Mouse (Mus musculus) spleen, adult 2 months (tissue): ENCODE measurements around the gene Csrp1. TPM values are rescaled to one million over a fixed set of nuclear protein-coding genes. Genes with fewer than 3 reads are reported as not detected.

Experiments
- DNase-seq, 2 experiments: peaks; one replicate each; pipeline versions ENCODE4 v3.0.0 to v3.0.0-alpha.2; 2012 to 2021; ENCODE audit warnings: low spot score in 2 of 2, low read depth in 1 of 2
- H3K27ac ChIP-seq: fragments of 200-500 bp; 2 replicates; pipeline ENCODE4 v1.5.1; 2012; ENCODE audit warnings: low read length, inconsistent platforms; ENCODE audit not compliant: insufficient read depth
- H3K27me3 ChIP-seq: fragments of 200-500 bp; 2 replicates; pipeline ENCODE4 v1.6.1; 2012; ENCODE audit warnings: mild to moderate bottlenecking, moderate library complexity, low read length, inconsistent platforms; ENCODE audit not compliant: control insufficient read depth, insufficient read depth
- H3K36me3 ChIP-seq: fragments of 200-500 bp; 2 replicates; pipeline ENCODE4 v1.6.1; 2012; ENCODE audit warnings: mild to moderate bottlenecking, low read length, inconsistent platforms; ENCODE audit not compliant: control insufficient read depth, insufficient read depth
- H3K4me1 ChIP-seq: fragments of 200-500 bp; 2 replicates; pipeline ENCODE4 v1.6.1; 2011; ENCODE audit warnings: inconsistent platforms; ENCODE audit not compliant: control insufficient read depth, insufficient read depth, insufficient read length
- H3K4me3 ChIP-seq: fragments of 200-500 bp; 2 replicates; pipeline ENCODE4 v1.5.1; 2011; ENCODE audit warnings: mild to moderate bottlenecking, inconsistent platforms; ENCODE audit not compliant: insufficient read depth, insufficient read length; ENCODE audit errors: extremely low read depth
- CTCF ChIP-seq: fragments of 200-500 bp; IDR thresholded peaks from 2 replicates; pipeline ENCODE4 v1.5.1; 2011; ENCODE audit warnings: mild to moderate bottlenecking, inconsistent platforms; ENCODE audit not compliant: insufficient read depth, insufficient read length, insufficient replicate concordance; ENCODE audit errors: extremely low read depth
- POLR2A ChIP-seq: fragments of 200-500 bp; IDR thresholded peaks from 2 replicates; pipeline ENCODE4 v1.6.1; 2011; ENCODE audit warnings: low read depth, low read length, inconsistent platforms
- WGBS: fragments of 180-500 bp; shearing (Covaris S2); methylation state at CpG from one replicate; pipeline ENCODE4 v1.1.7; 2018; 5-methylcytosine and 5-hydroxymethylcytosine counted together
- polyA plus RNA-seq: library from polyadenylated mRNA; depleted of rRNA; stranded (reverse); fragments of >200 nt; gene quantifications from 2 replicates; pipeline ENCODE4 v1.2.3, GENCODE M21; 2012

Gene Csrp1
- polyA plus RNA-seq, 1 experiment: 174 TPM

GRCm38 (mm10) chr1:135676247-135676646, 43.6 kb upstream of the Csrp1 start:
- no peaks in the 10 kb centered on the region for H3K36me3 ChIP-seq
- H3K4me1 ChIP-seq: peaks cover 4% of the 10 kb centered on the region; the same call in 1 of the 2 replicates
- no peak overlapping the region for H3K27ac ChIP-seq
- H3K4me3 ChIP-seq: no peak overlapping the region
- no peak for DNase-seq
- no peaks in the 10 kb centered on the region for H3K27me3 ChIP-seq
- no peak for TF ChIP-seq POLR2A
- no peak for TF ChIP-seq CTCF
- WGBS: 89% methylated on average over 10 of the region's 10 CpGs

- Histone ChIP-seq H3K4me1 (peaks cover 4% of the 10 kb centered on the region; the same call in 1 of the 2 replicates), H3K27ac (no peak overlapping the region), H3K27me3 (no peaks in the 10 kb centered on the region), H3K36me3 (no peaks in the 10 kb centered on the region), H3K4me3 (no peak overlapping the region)
- TF ChIP-seq CTCF (no peak), POLR2A (no peak)
- DNase-seq: no peak
- WGBS: 77% methylated on average over 8 of the region's 8 CpGs
These were observed 42.8 kb upstream of the Csrp1 start for GRCm38 (mm10) chr1:135676938-135677682.

- 83% methylated on average over 6 of the region's 6 CpGs for WGBS
- Histone ChIP-seq H3K36me3 (no peaks in the 10 kb centered on the region), H3K27ac (no peak overlapping the region), H3K4me1 (peaks cover 4% of the 10 kb centered on the region; the same call in 1 of the 2 replicates), H3K4me3 (no peak overlapping the region), H3K27me3 (no peaks in the 10 kb centered on the region)
- no peak for DNase-seq
- no peak for TF ChIP-seq CTCF
These were observed 41.7 kb upstream of the Csrp1 start for GRCm38 (mm10) chr1:135678145-135678544.

GRCm38 (mm10) chr1:135680716-135681115, 39.1 kb upstream of the Csrp1 start:
- H3K36me3 ChIP-seq: no peaks in the 10 kb centered on the region
- 9% methylated on average over 4 of the region's 4 CpGs for WGBS
- peaks cover 4% of the 10 kb centered on the region; the same call in 1 of the 2 replicates for H3K4me1 ChIP-seq
- H3K4me3 ChIP-seq: no peak overlapping the region
- TF ChIP-seq CTCF: no peak
- no peak for TF ChIP-seq POLR2A
- DNase-seq: no peak
- H3K27ac ChIP-seq: peak overlapping the region; percentile 30; the same call in 1 of the 2 replicates
- H3K27me3 ChIP-seq: no peaks in the 10 kb centered on the region

- H3K27ac ChIP-seq: peak overlapping the region; percentile 30; the same call in 1 of the 2 replicates
- no peaks in the 10 kb centered on the region; the same call in 1 of the 2 replicates for H3K27me3 ChIP-seq
- no peak for TF ChIP-seq CTCF
- TF ChIP-seq POLR2A: no peak
- peaks cover 4% of the 10 kb centered on the region; the same call in 1 of the 2 replicates for H3K4me1 ChIP-seq
- no peak for DNase-seq
- no peak overlapping the region for H3K4me3 ChIP-seq
- WGBS: 36% methylated on average over 8 of the region's 8 CpGs
- no peaks in the 10 kb centered on the region for H3K36me3 ChIP-seq
These were observed 38.7 kb upstream of the Csrp1 start for GRCm38 (mm10) chr1:135681122-135681521.

- no peak overlapping the region for H3K27ac ChIP-seq
- H3K4me1 ChIP-seq: peaks cover 7% of the 10 kb centered on the region
- no peak for TF ChIP-seq POLR2A
- no peak overlapping the region for H3K4me3 ChIP-seq
- H3K27me3 ChIP-seq: peaks cover 12% of the 10 kb centered on the region
- H3K36me3 ChIP-seq: no peaks in the 10 kb centered on the region
- WGBS: 51% methylated on average over 4 of the region's 4 CpGs
- DNase-seq: no peak
These were observed 35.0 kb upstream of the Csrp1 start for GRCm38 (mm10) chr1:135684895-135685294.

GRCm38 (mm10) chr1:135685316-135685715, 34.5 kb upstream of the Csrp1 start:
- no peak overlapping the region for H3K4me3 ChIP-seq
- TF ChIP-seq POLR2A (no peak), CTCF (no peak)
- WGBS: 58% methylated on average over 6 of the region's 6 CpGs
- no peak for DNase-seq
- H3K4me1 ChIP-seq: peaks cover 7% of the 10 kb centered on the region
- H3K36me3 ChIP-seq: no peaks in the 10 kb centered on the region
- H3K27me3 ChIP-seq: peaks cover 12% of the 10 kb centered on the region
- 0 out of 2 replicates have a peak overlapping the region, but pooled peaks have one; percentile 38 for H3K27ac ChIP-seq
